Mouse (Mus musculus): ENCODE measurements around the gene Hoxd4. TPM values are rescaled to one million over a fixed set of nuclear protein-coding genes. Genes with fewer than 3 reads are reported as not detected.

Gene Hoxd4
- polyA plus RNA-seq, 1 experiment, result 6.7 TPM

- Histone ChIP-seq H3K4me3 (ENCODE audit: insufficient read depth, low read length) (peak overlapping the region; percentile 18), H3K27ac (ENCODE audit: insufficient read depth, low read length) (no peak overlapping the region), H3K4me1 (ENCODE audit: control insufficient read depth, insufficient read depth, low read length) (no peaks in the 10 kb centered on the region)
- TF ChIP-seq CTCF (IDR thresholded peaks at IDR 0.05; ENCODE audit: borderline replicate concordance, insufficient read depth, low read length), result no peak
- no peak for TF ChIP-seq POLR2A (IDR thresholded peaks at IDR 0.05; ENCODE audit: low read depth, low read length)
Measured at GRCm38 (mm10) chr2:74732513-74733316, 21.0 kb downstream of the Hoxd4 start.

GRCm38 (mm10) chr2:74733317-74733661, 21.6 kb downstream of the Hoxd4 start:
- no peaks in the 10 kb centered on the region for H3K4me1 ChIP-seq (ENCODE audit: control insufficient read depth, insufficient read depth, low read length)
- TF ChIP-seq POLR2A (IDR thresholded peaks at IDR 0.05; ENCODE audit: low read depth, low read length), result no peak
- TF ChIP-seq CTCF (IDR thresholded peaks at IDR 0.05; ENCODE audit: borderline replicate concordance, insufficient read depth, low read length), result no peak
- H3K27ac ChIP-seq (ENCODE audit: insufficient read depth, low read length), result no peak overlapping the region
- peak overlapping the region; percentile 18; the same call in 1 of the 2 replicates for H3K4me3 ChIP-seq (ENCODE audit: insufficient read depth, low read length)

GRCm38 (mm10) chr2:74733765-74734164, 22.0 kb downstream of the Hoxd4 start:
- H3K4me3 ChIP-seq (ENCODE audit: insufficient read depth, low read length), result no peak overlapping the region
- H3K4me1 ChIP-seq (ENCODE audit: control insufficient read depth, insufficient read depth, low read length), result no peaks in the 10 kb centered on the region

GRCm38 (mm10) chr2:74734451-74734850, 22.7 kb downstream of the Hoxd4 start:
- TF ChIP-seq CTCF (IDR thresholded peaks at IDR 0.05; ENCODE audit: borderline replicate concordance, insufficient read depth, low read length) (no peak), POLR2A (IDR thresholded peaks at IDR 0.05; ENCODE audit: low read depth, low read length) (no peak)
- Histone ChIP-seq H3K4me3 (ENCODE audit: insufficient read depth, low read length) (no peak overlapping the region), H3K4me1 (ENCODE audit: control insufficient read depth, insufficient read depth, low read length) (no peaks in the 10 kb centered on the region), H3K27ac (ENCODE audit: insufficient read depth, low read length) (no peak overlapping the region)

More at GRCm38 (mm10) chr2:74733765-74734164, 22.0 kb downstream of the Hoxd4 start:
- no peak for TF ChIP-seq CTCF (IDR thresholded peaks at IDR 0.05; ENCODE audit: borderline replicate concordance, insufficient read depth, low read length)
- TF ChIP-seq POLR2A (IDR thresholded peaks at IDR 0.05; ENCODE audit: low read depth, low read length), result no peak
- no peak overlapping the region for H3K27ac ChIP-seq (ENCODE audit: insufficient read depth, low read length)

GRCm38 (mm10) chr2:74734996-74735811, 23.5 kb downstream of the Hoxd4 start:
- Histone ChIP-seq H3K27ac (ENCODE audit: insufficient read depth, low read length) (no peak overlapping the region), H3K4me3 (ENCODE audit: insufficient read depth, low read length) (no peak overlapping the region), H3K4me1 (ENCODE audit: control insufficient read depth, insufficient read depth, low read length) (no peaks in the 10 kb centered on the region)
- TF ChIP-seq CTCF (IDR thresholded peaks at IDR 0.05; ENCODE audit: borderline replicate concordance, insufficient read depth, low read length) (no peak), POLR2A (IDR thresholded peaks at IDR 0.05; ENCODE audit: low read depth, low read length) (no peak)

- TF ChIP-seq CTCF (IDR thresholded peaks at IDR 0.05; ENCODE audit: borderline replicate concordance, insufficient read depth, low read length) (no peak), POLR2A (IDR thresholded peaks at IDR 0.05; ENCODE audit: low read depth, low read length) (no peak)
- Histone ChIP-seq H3K4me1 (ENCODE audit: control insufficient read depth, insufficient read depth, low read length) (no peaks in the 10 kb centered on the region), H3K27ac (ENCODE audit: insufficient read depth, low read length) (no peak overlapping the region), H3K4me3 (ENCODE audit: insufficient read depth, low read length) (no peak overlapping the region)
Measured at GRCm38 (mm10) chr2:74735851-74736687, 24.3 kb downstream of the Hoxd4 start.

- TF ChIP-seq POLR2A (IDR thresholded peaks at IDR 0.05; ENCODE audit: low read depth, low read length) (no peak), CTCF (IDR thresholded peaks at IDR 0.05; ENCODE audit: borderline replicate concordance, insufficient read depth, low read length) (no peak)
- no peak overlapping the region for H3K4me3 ChIP-seq (ENCODE audit: insufficient read depth, low read length)
- peak overlapping the region; percentile 13; the same call in 1 of the 2 replicates for H3K27ac ChIP-seq (ENCODE audit: insufficient read depth, low read length)
- H3K4me1 ChIP-seq (ENCODE audit: control insufficient read depth, insufficient read depth, low read length), result no peaks in the 10 kb centered on the region
Measured at GRCm38 (mm10) chr2:74736688-74737577, 25.2 kb downstream of the Hoxd4 start.

GRCm38 (mm10) chr2:74737578-74738070, 25.9 kb downstream of the Hoxd4 start:
- Histone ChIP-seq H3K27ac (ENCODE audit: insufficient read depth, low read length) (peak overlapping the region; percentile 13; the same call in 1 of the 2 replicates), H3K4me3 (ENCODE audit: insufficient read depth, low read length) (no peak overlapping the region), H3K4me1 (ENCODE audit: control insufficient read depth, insufficient read depth, low read length) (no peaks in the 10 kb centered on the region)
- TF ChIP-seq POLR2A (IDR thresholded peaks at IDR 0.05; ENCODE audit: low read depth, low read length) (no peak), CTCF (IDR thresholded peaks at IDR 0.05; ENCODE audit: borderline replicate concordance, insufficient read depth, low read length) (no peak)
